Mouse (Mus musculus) thymus, adult 18-20 months (tissue): ENCODE results near the gene Crym.

Experiments used
- DNase-seq, 2 experiments: peaks; one replicate each; pipeline ENCODE4 v3.0.0; 2022; ENCODE audit warnings: mixed read lengths in 2 of 2

Gene Crym

GRCm38 (mm10) chr7:120158121-120158613 is 43.7 kb downstream of the Crym start:
- DNase-seq, result no peak

GRCm38 (mm10) chr7:120157575-120158061 is 44.3 kb downstream of the Crym start:
- DNase-seq, result no peak

DNA sequence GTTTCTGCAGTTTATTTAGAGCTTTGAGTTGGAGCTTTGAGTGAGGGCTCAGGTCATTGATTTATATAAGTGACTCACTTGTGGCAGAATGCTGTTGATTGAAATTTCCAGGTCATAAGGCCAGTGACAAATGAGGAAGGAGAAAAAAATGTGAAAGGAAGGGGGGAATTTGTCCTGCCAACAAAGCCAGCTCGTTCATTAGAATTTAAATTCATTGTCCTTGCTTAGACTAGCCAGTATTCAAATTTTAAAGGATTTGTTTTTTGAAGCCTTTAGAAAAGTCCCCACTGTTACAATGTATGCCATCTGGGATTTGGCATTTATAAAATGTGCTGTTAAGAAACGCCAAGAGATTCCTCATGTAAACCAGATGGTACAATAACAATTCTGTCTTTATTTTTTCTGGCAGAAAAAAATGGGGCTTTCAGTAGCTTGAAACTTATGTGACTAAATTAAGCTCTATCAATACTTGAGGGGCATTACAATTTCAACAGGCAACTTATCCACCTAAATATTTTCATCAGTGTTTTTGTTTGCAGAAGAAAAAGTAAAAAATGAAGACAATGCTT is 45.0 kb downstream of the Crym start:
- no peak for DNase-seq

DNA sequence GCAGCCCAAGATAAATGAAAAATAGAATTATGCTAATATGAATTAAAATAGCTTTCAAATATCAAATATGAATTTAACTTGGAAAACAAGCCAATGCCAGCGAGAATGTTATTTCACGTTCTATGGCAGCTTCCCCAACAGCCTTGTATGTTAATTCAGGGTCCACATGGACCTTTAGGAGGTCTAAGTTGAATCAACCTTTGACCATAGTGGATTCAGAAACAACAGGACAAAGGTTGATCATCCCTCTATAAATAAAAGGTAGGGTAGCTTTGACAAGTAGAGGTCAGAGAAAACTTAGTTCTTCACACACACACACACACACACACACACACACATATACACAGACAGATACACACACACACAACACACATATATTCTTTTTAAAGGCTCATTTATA is 51.0 kb downstream of the Crym start:
- no peak for DNase-seq

DNA sequence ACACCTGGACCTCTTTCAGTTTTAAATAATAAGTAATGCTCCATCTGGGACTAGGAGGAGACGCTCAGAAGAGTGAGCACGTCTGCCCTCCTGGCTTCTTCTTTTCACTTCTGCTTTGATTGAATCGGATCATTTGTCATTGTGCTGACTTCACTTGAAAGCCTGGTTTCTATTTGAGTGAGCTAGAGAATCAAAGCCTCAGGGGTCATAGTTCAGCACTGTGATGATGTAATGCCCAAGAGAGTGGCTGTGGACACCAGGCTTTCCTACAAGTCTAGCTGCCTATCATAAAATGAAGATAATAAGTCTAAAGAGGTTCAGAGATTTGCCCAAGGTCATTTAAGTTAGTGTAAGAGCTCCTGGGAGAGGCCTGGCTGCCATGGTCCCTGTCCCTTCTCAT is 51.7 kb downstream of the Crym start:
- no peak for DNase-seq

DNA sequence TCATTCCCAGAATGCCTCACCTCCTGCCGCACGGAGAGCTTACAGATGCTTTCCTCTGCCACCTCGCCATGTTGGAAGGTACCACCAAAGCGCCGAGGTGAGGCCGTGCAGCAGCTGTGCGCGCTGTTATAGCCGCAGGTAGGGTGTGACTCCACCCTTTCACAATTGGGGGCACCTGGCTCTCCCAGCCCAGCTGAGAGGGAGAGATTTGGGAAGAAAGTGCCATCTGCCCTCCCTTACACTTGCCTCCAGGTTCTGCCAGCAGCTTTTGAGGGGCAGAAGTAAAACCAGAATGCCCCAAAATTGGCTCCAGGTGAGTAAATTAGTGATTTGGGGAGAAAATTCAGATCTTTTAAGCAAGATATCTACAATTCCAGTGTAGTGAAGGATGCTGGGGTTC is 56.7 kb downstream of the Crym start, which contains the start of gene Zp2:
TSS of gene Zp2 (minus strand) at position 101 of the 400 bp plus-strand sequence.
- DNase-seq, result no peak

GRCm38 (mm10) chr7:120142743-120143142 is 59.2 kb downstream of the Crym start:
- DNase-seq, result no peak
